Mouse (Mus musculus) midbrain, embryonic 13.5 days (tissue): ENCODE measurements at regions not wholly inside any gene's neighbourhood (a gene's known extent, or its start where the extent isn't known, plus 50 kb on each side); places are given as distances from the start of the nearest gene placed in this dataset.

ENCODE experiments used
- ATAC-seq: fragments of 200-750 bp; cut with Nextera tagmentation; 2 replicates; pipeline ENCODE4 v1.8.0; 2017; ENCODE audit warnings: mild to moderate bottlenecking, moderate TSS enrichment, moderate library complexity
- H3K27ac ChIP-seq: fragments of 300-500 bp; sonication (generic); 2 replicates; pipeline ENCODE4 v1.5.1; 2015; ENCODE audit warnings: inconsistent platforms, mild to moderate bottlenecking, moderate library complexity
- H3K27me3 ChIP-seq: fragments of 300-500 bp; sonication (generic); 2 replicates; pipeline ENCODE4 v1.6.1; 2015; ENCODE audit warnings: mild to moderate bottlenecking, inconsistent platforms
- H3K36me3 ChIP-seq: fragments of 300-500 bp; sonication (generic); 2 replicates; pipeline ENCODE4 v1.6.1; 2015; ENCODE audit warnings: mild to moderate bottlenecking, inconsistent platforms
- H3K4me1 ChIP-seq: fragments of 300-500 bp; sonication (generic); replicated peaks from 2 replicates; pipeline ENCODE4 v1.6.1; 2015; ENCODE audit warnings: inconsistent platforms
- H3K4me2 ChIP-seq: fragments of 300-500 bp; sonication (generic); replicated peaks from 2 replicates; pipeline ENCODE4 v1.6.1; 2015; ENCODE audit warnings: moderate library complexity, mild to moderate bottlenecking, inconsistent platforms
- H3K4me3 ChIP-seq: fragments of 300-500 bp; sonication (generic); replicated peaks from 2 replicates; pipeline ENCODE4 v1.5.1; 2015; ENCODE audit warnings: mild to moderate bottlenecking, inconsistent platforms
- H3K9ac ChIP-seq: fragments of 300-500 bp; sonication (generic); replicated peaks from 2 replicates; pipeline ENCODE4 v1.6.1; 2015; ENCODE audit warnings: mild to moderate bottlenecking, inconsistent platforms
- H3K9me3 ChIP-seq: fragments of 300-500 bp; sonication (generic); 2 replicates; pipeline ENCODE4 v1.6.1; 2016; ENCODE audit warnings: mild to moderate bottlenecking, inconsistent platforms
- WGBS: fragments of 180-500 bp; shearing (Covaris S2); methylation state at CpG from one replicate; pipeline ENCODE4 v1.1.7; 2015; 5-methylcytosine and 5-hydroxymethylcytosine counted together

- Histone ChIP-seq H3K9me3 (no peaks in the 10 kb centered on the region), H3K27me3 (no peaks in the 10 kb centered on the region), H3K9ac (no peak overlapping the region), H3K4me2 (no peak overlapping the region), H3K4me3 (no peak overlapping the region), H3K36me3 (no peaks in the 10 kb centered on the region), H3K4me1 (peaks cover 17% of the 10 kb centered on the region; the same call in 1 of the 2 replicates), H3K27ac (no peak overlapping the region)
- WGBS: 60% methylated on average over 15 of the region's 15 CpGs
- ATAC-seq: no peak
These were observed 73.4 kb upstream of the Medag start for GRCm38 (mm10) chr5:149338016-149338696.

- H3K9me3 ChIP-seq: no peaks in the 10 kb centered on the region
- H3K27ac ChIP-seq: no peak overlapping the region
- 66% methylated on average over 5 of the region's 5 CpGs for WGBS
- ATAC-seq: no peak
- no peaks in the 10 kb centered on the region for H3K36me3 ChIP-seq
- no peak overlapping the region for H3K4me3 ChIP-seq
- no peak overlapping the region for H3K9ac ChIP-seq
- no peaks in the 10 kb centered on the region for H3K27me3 ChIP-seq
- H3K4me1 ChIP-seq: peaks cover 17% of the 10 kb centered on the region; the same call in 1 of the 2 replicates
- H3K4me2 ChIP-seq: no peak overlapping the region
These were observed 72.9 kb upstream of the Medag start for GRCm38 (mm10) chr5:149338697-149339078.

DNA sequence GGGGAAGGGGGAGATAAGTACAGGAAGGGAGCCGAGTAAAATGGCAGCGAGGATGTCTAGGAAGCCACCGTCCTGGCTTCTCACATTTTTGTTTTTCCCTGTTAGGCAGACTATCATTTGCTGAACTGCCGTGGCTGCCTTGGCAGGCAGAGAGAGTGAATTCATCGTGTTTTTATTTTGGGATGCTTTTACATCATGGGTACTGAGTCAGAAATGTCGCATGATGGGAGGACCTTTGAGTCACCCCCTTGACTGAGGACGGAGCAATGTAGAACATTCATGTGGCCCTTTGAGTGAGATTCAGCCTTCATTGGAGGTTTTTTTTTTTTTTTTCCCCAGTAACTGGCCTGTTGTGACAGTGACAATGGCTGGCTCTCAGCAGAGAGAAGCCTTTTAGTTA lies 71.2 kb upstream of the Medag start:
- H3K36me3 ChIP-seq: no peaks in the 10 kb centered on the region
- peaks cover 17% of the 10 kb centered on the region; the same call in 1 of the 2 replicates for H3K4me1 ChIP-seq
- 76% methylated on average over 7 of the region's 7 CpGs for whole genome bisulfite sequencing
- no peak overlapping the region for H3K9ac ChIP-seq
- H3K27ac ChIP-seq: no peak overlapping the region
- no peak for ATAC-seq
- H3K4me3 ChIP-seq: no peak overlapping the region
- H3K4me2 ChIP-seq: no peak overlapping the region
- H3K9me3 ChIP-seq: no peaks in the 10 kb centered on the region
- no peaks in the 10 kb centered on the region for H3K27me3 ChIP-seq

DNA sequence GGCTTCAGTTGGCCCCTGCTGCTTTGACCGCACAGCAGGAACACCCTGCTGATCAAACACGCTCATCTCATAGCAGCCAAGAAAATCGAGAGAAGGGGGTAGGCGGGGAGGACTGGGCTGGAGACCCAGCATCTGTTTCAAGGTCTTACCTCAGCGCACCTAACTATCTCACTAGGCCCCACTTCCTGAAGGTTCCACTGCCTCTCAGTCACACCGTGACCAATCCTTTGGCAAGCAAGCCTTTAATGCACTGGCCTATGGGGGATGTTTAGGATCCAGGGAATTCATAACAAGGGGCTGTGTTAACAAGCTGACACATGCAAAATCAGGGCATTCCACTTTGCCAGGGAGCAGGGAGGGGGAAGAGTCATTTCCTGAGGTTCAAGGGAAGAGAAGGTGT lies 70.1 kb upstream of the Medag start:
- ATAC-seq: no peak
- no peak overlapping the region for H3K4me2 ChIP-seq
- 59% methylated on average over 6 of the region's 6 CpGs for WGBS
- no peak overlapping the region for H3K27ac ChIP-seq
- no peaks in the 10 kb centered on the region for H3K9me3 ChIP-seq
- H3K4me1 ChIP-seq: peaks cover 14% of the 10 kb centered on the region; the same call in 1 of the 2 replicates
- no peaks in the 10 kb centered on the region for H3K27me3 ChIP-seq
- H3K4me3 ChIP-seq: no peak overlapping the region
- no peaks in the 10 kb centered on the region for H3K36me3 ChIP-seq
- no peak overlapping the region for H3K9ac ChIP-seq

GRCm38 (mm10) chr5:149343610-149344527 lies 67.7 kb upstream of the Medag start:
- Histone ChIP-seq H3K36me3 (no peaks in the 10 kb centered on the region), H3K4me3 (no peak overlapping the region), H3K27ac (no peak overlapping the region), H3K9me3 (no peaks in the 10 kb centered on the region), H3K27me3 (0 out of 2 replicates have a peak, but pooled peaks cover 3% of the 10 kb centered on the region), H3K4me1 (peaks cover 6% of the 10 kb centered on the region; the same call in 1 of the 2 replicates), H3K4me2 (no peak overlapping the region), H3K9ac (no peak overlapping the region)
- ATAC-seq: no peak
- 88% methylated on average over 21 of the region's 21 CpGs for WGBS

- ATAC-seq: no peak
These were observed 67.1 kb upstream of the Medag start for GRCm38 (mm10) chr5:149344528-149344855.

GRCm38 (mm10) chr5:149345161-149345560 lies 66.4 kb upstream of the Medag start:
- no peaks in the 10 kb centered on the region for H3K36me3 ChIP-seq
- H3K4me2 ChIP-seq: no peak overlapping the region
- no peak for ATAC-seq
- H3K27ac ChIP-seq: no peak overlapping the region
- H3K9me3 ChIP-seq: no peaks in the 10 kb centered on the region
- 91% methylated on average over 6 of the region's 6 CpGs for WGBS
- H3K27me3 ChIP-seq: 0 out of 2 replicates have a peak, but pooled peaks cover 4% of the 10 kb centered on the region
- no peak overlapping the region for H3K4me3 ChIP-seq
- peaks cover 6% of the 10 kb centered on the region; the same call in 1 of the 2 replicates for H3K4me1 ChIP-seq
- no peak overlapping the region for H3K9ac ChIP-seq

More at GRCm38 (mm10) chr5:149344528-149344855, 67.1 kb upstream of the Medag start:
- no peaks in the 10 kb centered on the region for H3K36me3 ChIP-seq
- WGBS: 82% methylated on average over 4 of the region's 4 CpGs
- no peak overlapping the region for H3K4me3 ChIP-seq
- H3K27ac ChIP-seq: no peak overlapping the region
- no peak overlapping the region for H3K9ac ChIP-seq
- no peaks in the 10 kb centered on the region for H3K9me3 ChIP-seq
- 0 out of 2 replicates have a peak, but pooled peaks cover 4% of the 10 kb centered on the region for H3K27me3 ChIP-seq
- H3K4me2 ChIP-seq: no peak overlapping the region
- peaks cover 6% of the 10 kb centered on the region; the same call in 1 of the 2 replicates for H3K4me1 ChIP-seq

GRCm38 (mm10) chr5:149349685-149350084 lies 61.9 kb upstream of the Medag start:
- peaks cover 18% of the 10 kb centered on the region for H3K4me1 ChIP-seq
- no peaks in the 10 kb centered on the region for H3K9me3 ChIP-seq
- ATAC-seq: no peak
- 0 out of 2 replicates have a peak, but pooled peaks cover 4% of the 10 kb centered on the region for H3K27me3 ChIP-seq
- no peak overlapping the region for H3K27ac ChIP-seq
- WGBS: 62% methylated on average over 8 of the region's 8 CpGs
- H3K9ac ChIP-seq: no peak overlapping the region
- no peak overlapping the region for H3K4me2 ChIP-seq
- no peak overlapping the region for H3K4me3 ChIP-seq
- no peaks in the 10 kb centered on the region for H3K36me3 ChIP-seq

DNA sequence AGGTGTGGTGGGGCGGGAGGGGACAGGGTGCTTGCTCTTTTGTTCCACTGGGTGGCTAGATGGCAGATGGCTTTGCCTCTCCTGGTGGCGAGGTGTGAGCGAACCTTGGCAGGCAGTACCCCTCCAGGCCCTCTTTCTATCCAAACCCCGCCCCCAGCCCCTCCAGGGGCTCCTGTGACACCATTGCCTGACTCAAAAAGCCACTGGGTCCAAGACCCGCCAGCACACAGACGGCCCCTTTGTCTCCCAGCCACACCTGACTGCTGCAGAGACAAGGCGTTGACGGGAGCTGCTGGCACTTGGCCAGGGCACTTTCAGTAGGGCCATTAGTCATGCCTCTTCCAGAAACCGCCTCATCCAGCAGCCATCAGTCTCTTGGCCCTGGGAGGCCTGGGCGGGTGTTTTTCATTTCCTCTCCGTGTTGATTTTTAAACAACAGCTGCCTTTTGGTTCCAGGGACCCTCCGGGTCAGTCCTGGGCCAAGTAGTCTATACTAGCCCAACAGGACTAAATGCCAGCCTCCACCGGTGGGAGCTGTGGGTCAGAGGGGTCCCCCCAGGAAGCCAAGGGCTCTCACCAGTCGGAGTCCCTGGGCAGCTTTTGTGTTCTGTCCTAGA lies 58.4 kb upstream of the Medag start:
- Histone ChIP-seq H3K9ac (no peak overlapping the region), H3K4me2 (0 out of 2 replicates have a peak overlapping the region, but pooled peaks have one; percentile 6)
- 21% methylated on average over 14 of the region's 14 CpGs for WGBS

DNA sequence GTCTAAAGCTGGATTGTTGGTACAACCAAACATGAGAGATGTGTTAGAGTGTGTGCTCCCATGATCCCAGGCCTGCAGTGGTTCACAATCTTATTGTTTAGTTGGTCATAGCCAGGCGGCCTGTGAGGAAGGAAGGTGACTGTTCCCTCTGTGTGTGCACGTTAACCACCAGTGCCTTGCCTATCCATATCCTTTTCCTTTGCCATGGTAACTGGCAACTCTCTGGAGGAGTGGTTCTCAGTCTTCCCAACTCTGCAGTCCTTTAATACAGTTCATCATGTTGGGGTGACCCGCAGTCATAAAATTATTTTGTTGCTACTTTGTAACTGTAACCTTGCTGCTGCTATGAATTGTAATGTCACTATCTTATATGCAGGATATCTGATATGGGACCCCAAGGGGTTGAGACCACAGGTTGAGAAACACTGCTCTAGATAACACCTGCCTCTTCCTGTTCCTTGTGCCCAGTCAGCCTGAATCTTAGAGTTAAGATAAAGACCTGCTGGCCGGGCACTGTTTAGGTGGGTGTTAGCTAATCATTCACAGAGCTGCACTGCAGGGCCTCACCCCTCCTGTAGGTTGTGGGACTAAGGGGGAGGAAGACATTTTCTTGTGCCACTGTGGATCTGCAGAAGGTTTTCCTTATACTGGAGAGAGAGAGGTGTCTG lies 57.0 kb upstream of the Medag start:
- H3K9ac ChIP-seq: no peak overlapping the region
- no peak overlapping the region for H3K4me2 ChIP-seq
- H3K27ac ChIP-seq: no peak overlapping the region
- no peaks in the 10 kb centered on the region for H3K9me3 ChIP-seq
- peaks cover 18% of the 10 kb centered on the region for H3K4me1 ChIP-seq
- H3K36me3 ChIP-seq: no peaks in the 10 kb centered on the region
- H3K4me3 ChIP-seq: no peak overlapping the region
- no peak for ATAC-seq
- no peaks in the 10 kb centered on the region for H3K27me3 ChIP-seq
- 87% methylated on average over 4 of the region's 4 CpGs for WGBS

More for the DNA sequence above, 58.4 kb upstream of the Medag start:
- H3K4me3 ChIP-seq: no peak overlapping the region
- peak; percentile 90 for ATAC-seq
- H3K27me3 ChIP-seq: 0 out of 2 replicates have a peak, but pooled peaks cover 4% of the 10 kb centered on the region
- H3K27ac ChIP-seq: peak overlapping the region; percentile 74
- H3K9me3 ChIP-seq: no peaks in the 10 kb centered on the region
- no peaks in the 10 kb centered on the region for H3K36me3 ChIP-seq
- peaks cover 18% of the 10 kb centered on the region for H3K4me1 ChIP-seq

DNA sequence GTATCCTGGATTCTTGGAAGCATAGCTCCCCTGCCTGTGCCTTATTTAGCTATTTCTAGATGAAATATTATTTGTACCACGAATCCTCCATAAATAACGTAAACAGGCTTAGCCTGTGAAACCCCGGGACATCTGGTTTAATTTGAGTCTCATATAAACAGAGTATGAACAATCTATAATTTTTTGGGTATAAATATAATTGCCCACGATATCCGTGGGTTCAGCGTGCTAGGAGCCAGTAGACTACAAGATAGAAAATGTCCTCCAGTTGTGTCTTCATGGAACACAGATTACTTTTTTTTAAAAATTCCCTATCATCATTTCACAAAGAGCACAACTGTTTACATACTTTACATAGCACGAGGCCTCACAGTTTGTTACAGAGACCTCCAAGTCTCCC lies 56.4 kb upstream of the Medag start:
- no peak overlapping the region for H3K9ac ChIP-seq
- no peak overlapping the region for H3K27ac ChIP-seq
- ATAC-seq: no peak
- 91% methylated on average over 7 of the region's 7 CpGs for WGBS
- no peaks in the 10 kb centered on the region for H3K27me3 ChIP-seq
- H3K9me3 ChIP-seq: no peaks in the 10 kb centered on the region; the same call in 1 of the 2 replicates
- no peaks in the 10 kb centered on the region for H3K36me3 ChIP-seq
- no peak overlapping the region for H3K4me3 ChIP-seq
- H3K4me1 ChIP-seq: peaks cover 18% of the 10 kb centered on the region
- no peak overlapping the region for H3K4me2 ChIP-seq
